Mouse (Mus musculus) right cerebral cortex, postnatal 36 days (tissue): Measurements from ENCODE around the gene Tifa.
"Not testable (repeated sequence)": the region's sequence is repeated elsewhere in the genome, so short reads cannot be mapped to it uniquely, and the experiment has no call there.

Experiments
- DNase-seq, 2 experiments: peaks; one replicate each; pipeline ENCODE4 v3.0.0; 2022; ENCODE audit warnings: low spot score in 2 of 2, mixed read lengths in 1 of 2

The Tifa gene

GRCm38 (mm10) chr3:127789500-127790191 lies at the start of gene Tifa:
Tifa (plus strand) TSS chr3:127789805.
- peak in 1 of 2 experiments; percentile 18 for DNase-seq

GRCm38 (mm10) chr3:127741473-127741872 lies 48.1 kb upstream of the Tifa start:
- DNase-seq, result no peak

- DNase-seq, result no peak
These were observed 45.8 kb upstream of the Tifa start for GRCm38 (mm10) chr3:127743614-127744365.

GRCm38 (mm10) chr3:127745504-127745903 lies 44.1 kb upstream of the Tifa start:
- no peak for DNase-seq

GRCm38 (mm10) chr3:127745911-127746640 lies 43.5 kb upstream of the Tifa start:
- DNase-seq, result no peak

- no peak for DNase-seq
These were observed 41.0 kb upstream of the Tifa start for GRCm38 (mm10) chr3:127748644-127749043.

GRCm38 (mm10) chr3:127749266-127749665 lies 40.3 kb upstream of the Tifa start:
- no peak for DNase-seq

- DNase-seq, result no peak
These were observed 39.5 kb upstream of the Tifa start for GRCm38 (mm10) chr3:127749981-127750562.

GRCm38 (mm10) chr3:127756458-127756857 lies 33.1 kb upstream of the Tifa start:
- no peak for DNase-seq

- DNase-seq, result no peak
These were observed 31.7 kb upstream of the Tifa start for GRCm38 (mm10) chr3:127757886-127758301.

GRCm38 (mm10) chr3:127758806-127759205 lies 30.8 kb upstream of the Tifa start:
- DNase-seq, result no peak

- DNase-seq, result peak in 1 of 2 experiments; percentile 16
These were observed 30.4 kb upstream of the Tifa start for GRCm38 (mm10) chr3:127759212-127759611.

GRCm38 (mm10) chr3:127762403-127762802 lies 27.2 kb upstream of the Tifa start:
- DNase-seq, result no peak

- peak; percentile 18 to 23 for DNase-seq
These were observed 26.5 kb upstream of the Tifa start for GRCm38 (mm10) chr3:127763076-127763612.

- no peak for DNase-seq
These were observed 25.1 kb upstream of the Tifa start for GRCm38 (mm10) chr3:127764541-127764940.

GRCm38 (mm10) chr3:127765971-127766370 lies 23.6 kb upstream of the Tifa start:
- DNase-seq, result no peak

GRCm38 (mm10) chr3:127769146-127769545 lies 20.5 kb upstream of the Tifa start:
- no peak for DNase-seq

GRCm38 (mm10) chr3:127780021-127780644 lies 9.5 kb upstream of the Tifa start, which contains the start of gene Alpk1:
Alpk1 (minus strand) TSS chr3:127780527.
- DNase-seq, result no peak

GRCm38 (mm10) chr3:127780921-127781320 lies 8.7 kb upstream of the Tifa start:
- no peak for DNase-seq

GRCm38 (mm10) chr3:127782921-127783320 lies 6.7 kb upstream of the Tifa start:
- DNase-seq, result no peak

- DNase-seq, result not testable (repeated sequence)
These were observed 5.9 kb upstream of the Tifa start for GRCm38 (mm10) chr3:127783680-127784079.
